ENCODE assay signal across 12 mouse cellular contexts in the genomic region with DNA sequence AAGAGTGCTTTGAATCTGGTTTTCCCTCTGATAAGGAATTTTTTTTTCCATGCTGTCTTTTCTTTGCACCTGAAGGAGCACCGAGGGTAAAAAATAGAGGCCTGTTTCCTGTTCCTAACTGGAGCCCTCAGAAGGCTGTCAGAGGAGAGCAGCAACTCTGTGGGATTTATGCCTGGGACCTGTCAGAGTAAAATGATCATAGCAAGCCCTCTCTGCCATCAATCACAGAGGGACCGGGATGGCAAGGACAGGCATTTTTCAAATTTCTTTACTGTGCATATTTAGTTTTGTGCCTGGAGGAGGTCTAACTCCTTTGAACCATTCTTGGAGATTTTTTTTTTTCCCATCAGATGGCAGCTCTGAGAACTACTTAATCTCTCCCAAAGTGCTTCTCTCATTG.
A peak's percentile ranks its signal among the peaks of the same experiment; 100 is the strongest.
DNase-seq lines count a peak whose midpoint lies in the region; ATAC-seq and TF ChIP-seq lines count a peak whose summit lies in the region.
"Had no signal": no experiment of that assay in that cellular context is flagged by ENCODE, and none has a peak within 500 bp of the region (broad histone marks: within the 10 kb centered on the region; RNA-seq: fewer than 3 reads in every experiment).

No protein-coding gene starts in this region.

- DNase-seq in embryo, embryonic 10 days (ENCODE audit: low spot score), result peak; percentile 45
- no peak for DNase-seq in embryo, embryonic 9.5 days (ENCODE audit: extremely low spot score)
- DNase-seq in intestine, embryonic 14.5 days (ENCODE audit: low spot score), result no peak
- peak; percentile 62 for DNase-seq in midbrain, embryonic 11.5 days (ENCODE audit: low spot score, missing footprints)
- DNase-seq in stomach, postnatal 0 days (ENCODE audit: low spot score), result no peak
- no peak for DNase-seq in cerebellum, postnatal 4 days (ENCODE audit: low spot score in 2 of 2)
- DNase-seq: cerebellum, adult 8-10 months; thymus, postnatal 25 days had no signal

- no peak overlapping the region for H3K4me3 ChIP-seq in intestine, embryonic 14.5 days (ENCODE audit: low read depth, low read length)
- H3K4me3 ChIP-seq in intestine, postnatal 0 days (ENCODE audit: low read depth, low read length), result no peak overlapping the region
- no peak overlapping the region for H3K4me3 ChIP-seq in midbrain, embryonic 11.5 days (ENCODE audit: low read depth, low read length)
- H3K4me3 ChIP-seq in midbrain, embryonic 16.5 days (ENCODE audit: low read depth, low read length), result no peak overlapping the region
- H3K4me3 ChIP-seq in stomach, postnatal 0 days (ENCODE audit: low read depth, low read length), result no peak overlapping the region
- H3K4me3 ChIP-seq: limb, embryonic 13.5 days; midbrain, embryonic 10.5 days had no signal

- 18% methylated on average over 2 of the region's 2 CpGs for WGBS in intestine, embryonic 14.5 days
- 36% methylated on average over 2 of the region's 2 CpGs for WGBS in intestine, postnatal 0 days
- WGBS in midbrain, embryonic 11.5 days, result 47% methylated on average over 2 of the region's 2 CpGs
- 27% methylated on average over 2 of the region's 2 CpGs for WGBS in midbrain, embryonic 16.5 days
- 30% methylated on average over 2 of the region's 2 CpGs for WGBS in stomach, postnatal 0 days

- H3K27me3 ChIP-seq in intestine, embryonic 14.5 days (replicated peaks; ENCODE audit: control insufficient read depth, insufficient read depth, low read length), result no peaks in the 10 kb centered on the region
- no peaks in the 10 kb centered on the region for H3K27me3 ChIP-seq in intestine, postnatal 0 days (replicated peaks; ENCODE audit: control insufficient read depth, insufficient read depth, low read length)
- H3K27me3 ChIP-seq in midbrain, embryonic 11.5 days (ENCODE audit: control insufficient read depth, insufficient read depth, low read length), result no peaks in the 10 kb centered on the region
- H3K27me3 ChIP-seq in midbrain, embryonic 16.5 days (ENCODE audit: control insufficient read depth, insufficient read depth, low read depth, low read length), result peaks cover 4% of the 10 kb centered on the region; the same call in 1 of the 2 replicates
- H3K27me3 ChIP-seq in stomach, postnatal 0 days (ENCODE audit: control insufficient read depth, insufficient read depth, low read length), result no peaks in the 10 kb centered on the region

- peaks cover 16% of the 10 kb centered on the region; the same call in 1 of the 2 replicates for H3K4me1 ChIP-seq in intestine, embryonic 14.5 days (replicated peaks; ENCODE audit: control insufficient read depth, insufficient read depth, low read length)
- no peaks in the 10 kb centered on the region for H3K4me1 ChIP-seq in intestine, postnatal 0 days (replicated peaks; ENCODE audit: control insufficient read depth, insufficient read depth, low read length)
- H3K4me1 ChIP-seq in midbrain, embryonic 11.5 days (ENCODE audit: control insufficient read depth, insufficient read depth, low read length), result no peaks in the 10 kb centered on the region
- H3K4me1 ChIP-seq in midbrain, embryonic 16.5 days (ENCODE audit: control insufficient read depth, insufficient read depth, low read length), result no peaks in the 10 kb centered on the region
- H3K4me1 ChIP-seq in stomach, postnatal 0 days (replicated peaks; ENCODE audit: control insufficient read depth, insufficient read depth), result peaks cover 5% of the 10 kb centered on the region; the same call in 1 of the 2 replicates

- H3K9me3 ChIP-seq in intestine, embryonic 14.5 days (ENCODE audit: control insufficient read depth, low read length), result no peaks in the 10 kb centered on the region
- H3K9me3 ChIP-seq in intestine, postnatal 0 days (ENCODE audit: control insufficient read depth), result no peaks in the 10 kb centered on the region
- no peaks in the 10 kb centered on the region for H3K9me3 ChIP-seq in midbrain, embryonic 11.5 days (ENCODE audit: control insufficient read depth, low read length)
- H3K9me3 ChIP-seq in midbrain, embryonic 16.5 days (replicated peaks; ENCODE audit: control insufficient read depth, low read length, poor library complexity, severe bottlenecking), result peaks cover 3% of the 10 kb centered on the region
- H3K9me3 ChIP-seq in stomach, postnatal 0 days (ENCODE audit: control insufficient read depth, low read length), result no peaks in the 10 kb centered on the region
- H3K9me3 ChIP-seq: limb, embryonic 13.5 days; midbrain, embryonic 10.5 days had no signal

- 0 out of 2 replicates have a peak overlapping the region, but pooled peaks have one; percentile 45 for H3K27ac ChIP-seq in intestine, embryonic 14.5 days (ENCODE audit: low read depth)
- no peak overlapping the region; the same call in 1 of the 2 replicates for H3K27ac ChIP-seq in intestine, postnatal 0 days (ENCODE audit: low read depth, low read length)
- H3K27ac ChIP-seq in midbrain, embryonic 11.5 days (ENCODE audit: low read depth, low read length), result no peak overlapping the region
- H3K27ac ChIP-seq in midbrain, embryonic 16.5 days (ENCODE audit: low read length), result no peak overlapping the region
- H3K27ac ChIP-seq in stomach, postnatal 0 days (replicated peaks), result peak overlapping the region; percentile 63; the same call in 1 of the 2 replicates
- H3K27ac ChIP-seq: limb, embryonic 13.5 days; midbrain, embryonic 10.5 days had no signal

- H3K4me2 ChIP-seq in intestine, embryonic 14.5 days (ENCODE audit: low read length), result no peak overlapping the region
- H3K4me2 ChIP-seq in intestine, postnatal 0 days (replicated peaks; ENCODE audit: low read depth), result no peak overlapping the region
- no peak overlapping the region for H3K4me2 ChIP-seq in midbrain, embryonic 11.5 days
- H3K4me2 ChIP-seq in midbrain, embryonic 16.5 days (ENCODE audit: low read length), result no peak overlapping the region
- H3K4me2 ChIP-seq in stomach, postnatal 0 days (replicated peaks; ENCODE audit: low read depth), result no peak overlapping the region
- H3K4me2 ChIP-seq: limb, embryonic 13.5 days had no signal

- no peak for TF ChIP-seq EP300 in stomach, postnatal 0 days (optimal IDR thresholded peaks at IDR 0.05)

- no peaks in the 10 kb centered on the region for H3K36me3 ChIP-seq in intestine, embryonic 14.5 days (ENCODE audit: control insufficient read depth, insufficient read depth, low read length)
- no peaks in the 10 kb centered on the region for H3K36me3 ChIP-seq in intestine, postnatal 0 days (ENCODE audit: control insufficient read depth, insufficient read depth)
- no peaks in the 10 kb centered on the region for H3K36me3 ChIP-seq in midbrain, embryonic 11.5 days (ENCODE audit: control insufficient read depth, insufficient read depth, low read length)
- no peaks in the 10 kb centered on the region for H3K36me3 ChIP-seq in midbrain, embryonic 16.5 days (ENCODE audit: control insufficient read depth, insufficient read depth, low read length)
- H3K36me3 ChIP-seq in stomach, postnatal 0 days (ENCODE audit: control insufficient read depth, insufficient read depth, low read length), result no peaks in the 10 kb centered on the region
- H3K36me3 ChIP-seq: limb, embryonic 13.5 days; midbrain, embryonic 10.5 days had no signal

- H3K9ac ChIP-seq in intestine, embryonic 14.5 days (ENCODE audit: low read length), result no peak overlapping the region
- H3K9ac ChIP-seq in intestine, postnatal 0 days (ENCODE audit: low read depth, low read length), result no peak overlapping the region
- H3K9ac ChIP-seq in midbrain, embryonic 11.5 days (ENCODE audit: low read length), result no peak overlapping the region
- H3K9ac ChIP-seq in midbrain, embryonic 16.5 days (ENCODE audit: low read depth, low read length), result no peak overlapping the region
- H3K9ac ChIP-seq in stomach, postnatal 0 days (ENCODE audit: low read length), result no peak overlapping the region
- H3K9ac ChIP-seq: limb, embryonic 13.5 days had no signal

- TF ChIP-seq CTCF in intestine, postnatal 0 days (IDR thresholded peaks at IDR 0.05; ENCODE audit: low read depth), result no peak
- no peak for TF ChIP-seq CTCF in stomach, postnatal 0 days (IDR thresholded peaks at IDR 0.05; ENCODE audit: low read depth)

- no peak for ATAC-seq in intestine, embryonic 14.5 days (replicated peaks; ENCODE audit: low FRiP score, low TSS enrichment, low read depth)
- no peak for ATAC-seq in intestine, postnatal 0 days
- no peak for ATAC-seq in midbrain, embryonic 11.5 days (ENCODE audit: low FRiP score)
- ATAC-seq in midbrain, embryonic 16.5 days, result no peak
- no peak for ATAC-seq in stomach, postnatal 0 days (ENCODE audit: low FRiP score, low TSS enrichment)

Comparison
In these comparisons a context has a peak if more than half of its experiments do, and no peak if none do; other contexts are left out.
1. DNase-seq: peak in embryo, embryonic 10 days (single experiment) and midbrain, embryonic 11.5 days (single experiment); none in embryo, embryonic 9.5 days (single experiment), intestine, embryonic 14.5 days (single experiment), stomach, postnatal 0 days (single experiment) and cerebellum, postnatal 4 days (0 of 2).
2. H3K27ac ChIP-seq: peak in intestine, embryonic 14.5 days (single experiment) and stomach, postnatal 0 days (single experiment); none in intestine, postnatal 0 days (single experiment), midbrain, embryonic 11.5 days (single experiment) and midbrain, embryonic 16.5 days (single experiment).